Mouse (Mus musculus) intestine, postnatal 0 days (tissue): ENCODE data around the gene Nme7. TPM values are rescaled to one million over a fixed set of nuclear protein-coding genes. Genes with fewer than 3 reads are reported as not detected.

Experiments used
- ATAC-seq: fragments of 200-750 bp; cut with Nextera tagmentation; 2 replicates; pipeline ENCODE4 v1.8.0; 2017; ENCODE audit warnings: mild to moderate bottlenecking, moderate TSS enrichment, moderate library complexity
- H3K27ac ChIP-seq: fragments of 300-500 bp; sonication (generic); 2 replicates; pipeline ENCODE4 v1.5.1; 2014; ENCODE audit warnings: mild to moderate bottlenecking, low read depth, low read length, moderate library complexity
- H3K27me3 ChIP-seq: fragments of 300-500 bp; sonication (generic); replicated peaks from 2 replicates; pipeline ENCODE4 v1.6.1; 2014; ENCODE audit warnings: low read length, mixed read lengths; ENCODE audit not compliant: control insufficient read depth, insufficient read depth
- H3K36me3 ChIP-seq: fragments of 300-500 bp; sonication (generic); 2 replicates; pipeline ENCODE4 v1.6.1; 2014; ENCODE audit warnings: mild to moderate bottlenecking, moderate library complexity; ENCODE audit not compliant: control insufficient read depth, insufficient read depth
- H3K4me1 ChIP-seq: fragments of 300-500 bp; sonication (generic); replicated peaks from 2 replicates; pipeline ENCODE4 v1.6.1; 2014; ENCODE audit warnings: antibody characterized with exemption, low read length, mixed read lengths; ENCODE audit not compliant: control insufficient read depth, insufficient read depth
- H3K4me2 ChIP-seq: fragments of 300-500 bp; sonication (generic); replicated peaks from 2 replicates; pipeline ENCODE4 v1.6.1; 2014; ENCODE audit warnings: low read depth, mild to moderate bottlenecking, moderate library complexity
- H3K4me3 ChIP-seq: fragments of 300-500 bp; sonication (generic); 2 replicates; pipeline ENCODE4 v1.5.1; 2014; ENCODE audit warnings: low read depth, low read length
- H3K9ac ChIP-seq: fragments of 300-500 bp; sonication (generic); 2 replicates; pipeline ENCODE4 v1.6.1; 2014; ENCODE audit warnings: mild to moderate bottlenecking, low read depth, low read length
- H3K9me3 ChIP-seq: fragments of 300-500 bp; sonication (generic); 2 replicates; pipeline ENCODE4 v1.6.1; 2016; ENCODE audit warnings: mixed run types; ENCODE audit not compliant: control insufficient read depth
- CTCF ChIP-seq: sonication (generic); IDR thresholded peaks from 2 replicates; pipeline ENCODE4 v1.5.1; 2016; ENCODE audit warnings: low read depth, mild to moderate bottlenecking, control low read depth, antibody characterized with exemption, moderate library complexity
- WGBS: fragments of 180-500 bp; shearing (Covaris S2); extraction: QIAGEN DNeasy Blood & Tissue Kit; methylation state at CpG from one replicate; pipeline ENCODE4 v1.1.7; 2014; 5-methylcytosine and 5-hydroxymethylcytosine counted together
- polyA plus RNA-seq: library from polyadenylated mRNA; unstranded; fragments of >200 nt; fragmentation: Nextera tagmentation; extraction: Ambion mirVana; gene quantifications from 2 replicates; pipeline ENCODE4 v1.2.1, GENCODE M21; 2015

Gene Nme7
- polyA plus RNA-seq, 1 experiment from 2014 or later: 18.0 TPM

GRCm38 (mm10) chr1:164376761-164377487, 73.0 kb downstream of the Nme7 start:
- no peak overlapping the region for H3K9ac ChIP-seq
- no peaks in the 10 kb centered on the region for H3K4me1 ChIP-seq
- H3K36me3 ChIP-seq: no peaks in the 10 kb centered on the region
- no peak overlapping the region for H3K4me3 ChIP-seq
- no peak for TF ChIP-seq CTCF
- 85% methylated on average over 9 of the region's 9 CpGs for WGBS
- no peak for ATAC-seq
- no peaks in the 10 kb centered on the region for H3K9me3 ChIP-seq
- H3K4me2 ChIP-seq: no peak overlapping the region
- H3K27me3 ChIP-seq: no peaks in the 10 kb centered on the region
- H3K27ac ChIP-seq: no peak overlapping the region

DNA sequence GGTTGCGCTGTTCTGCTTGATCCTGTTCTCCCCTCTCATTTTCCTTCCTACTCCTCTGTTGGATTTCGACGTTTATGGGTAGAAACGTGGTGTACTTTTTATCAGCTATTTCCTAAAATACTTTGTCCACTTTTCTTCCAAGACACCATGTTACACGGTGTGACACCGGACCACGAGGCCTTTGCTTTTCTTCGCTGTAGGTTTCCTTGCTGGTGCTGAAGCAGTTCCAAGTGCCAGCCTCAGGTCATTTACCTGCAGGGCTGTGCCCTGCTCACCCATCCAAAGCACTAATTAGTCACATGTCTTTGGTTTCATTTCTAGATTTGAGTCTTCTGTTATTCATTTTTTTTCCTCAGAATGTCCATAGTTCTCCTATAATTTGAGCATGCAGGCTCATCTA, 79.7 kb downstream of the Nme7 start:
- no peak overlapping the region for H3K4me3 ChIP-seq
- H3K27me3 ChIP-seq: no peaks in the 10 kb centered on the region
- H3K4me2 ChIP-seq: no peak overlapping the region
- H3K27ac ChIP-seq: no peak overlapping the region
- 82% methylated on average over 8 of the region's 8 CpGs for WGBS
- ATAC-seq: no peak
- H3K9ac ChIP-seq: no peak overlapping the region
- H3K9me3 ChIP-seq: no peaks in the 10 kb centered on the region
- no peak for TF ChIP-seq CTCF
- no peaks in the 10 kb centered on the region for H3K4me1 ChIP-seq
- H3K36me3 ChIP-seq: no peaks in the 10 kb centered on the region

DNA sequence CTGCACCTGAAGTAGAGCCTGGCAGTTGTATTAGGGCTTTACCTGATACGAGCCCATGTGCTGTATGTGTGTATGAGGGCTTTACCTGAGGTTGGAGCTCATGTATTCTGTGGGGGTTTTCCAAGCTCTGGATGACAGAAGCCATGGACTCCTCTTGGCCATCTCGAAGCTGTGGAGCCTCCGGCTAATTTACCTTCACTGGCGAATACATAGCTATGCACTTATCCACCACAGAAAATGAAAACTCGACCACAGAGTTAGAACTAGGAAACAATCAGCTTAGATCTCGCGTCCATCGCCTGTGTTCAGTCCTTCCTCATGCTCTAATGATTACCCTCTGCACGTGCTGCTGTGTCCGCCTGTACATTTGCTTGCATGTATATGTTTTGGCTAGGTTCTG, 80.4 kb downstream of the Nme7 start:
- Histone ChIP-seq H3K36me3 (no peaks in the 10 kb centered on the region), H3K4me1 (no peaks in the 10 kb centered on the region), H3K27ac (no peak overlapping the region), H3K9ac (no peak overlapping the region), H3K4me2 (no peak overlapping the region), H3K4me3 (no peak overlapping the region), H3K9me3 (no peaks in the 10 kb centered on the region), H3K27me3 (no peaks in the 10 kb centered on the region)
- WGBS: 94% methylated on average over 10 of the region's 10 CpGs
- no peak for ATAC-seq
- TF ChIP-seq CTCF: no peak

DNA sequence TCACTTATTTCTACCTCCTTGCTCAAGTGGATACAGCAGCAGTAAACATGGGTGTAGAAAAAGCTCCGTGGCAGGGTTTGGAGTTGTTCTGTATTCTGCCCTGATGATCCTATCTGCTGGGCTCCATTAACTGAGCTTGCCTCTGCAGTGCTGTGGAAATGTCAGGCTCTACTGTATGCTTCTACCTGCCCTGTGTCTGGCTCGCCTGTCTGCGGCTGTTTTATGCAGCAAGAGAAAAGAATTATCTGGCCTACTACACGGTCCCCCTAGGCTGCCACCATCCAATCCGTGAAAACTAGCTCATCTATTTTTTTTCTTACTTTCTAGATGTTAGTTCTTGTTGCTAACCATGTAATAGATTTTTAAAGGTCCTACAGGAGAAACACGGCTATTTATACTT, 81.1 kb downstream of the Nme7 start:
- no peak overlapping the region for H3K4me2 ChIP-seq
- 92% methylated on average over 6 of the region's 6 CpGs for WGBS
- H3K27me3 ChIP-seq: no peaks in the 10 kb centered on the region
- no peak overlapping the region for H3K27ac ChIP-seq
- ATAC-seq: no peak
- no peaks in the 10 kb centered on the region for H3K9me3 ChIP-seq
- no peaks in the 10 kb centered on the region for H3K36me3 ChIP-seq
- H3K4me1 ChIP-seq: no peaks in the 10 kb centered on the region
- H3K4me3 ChIP-seq: no peak overlapping the region
- TF ChIP-seq CTCF: no peak
- H3K9ac ChIP-seq: no peak overlapping the region

DNA sequence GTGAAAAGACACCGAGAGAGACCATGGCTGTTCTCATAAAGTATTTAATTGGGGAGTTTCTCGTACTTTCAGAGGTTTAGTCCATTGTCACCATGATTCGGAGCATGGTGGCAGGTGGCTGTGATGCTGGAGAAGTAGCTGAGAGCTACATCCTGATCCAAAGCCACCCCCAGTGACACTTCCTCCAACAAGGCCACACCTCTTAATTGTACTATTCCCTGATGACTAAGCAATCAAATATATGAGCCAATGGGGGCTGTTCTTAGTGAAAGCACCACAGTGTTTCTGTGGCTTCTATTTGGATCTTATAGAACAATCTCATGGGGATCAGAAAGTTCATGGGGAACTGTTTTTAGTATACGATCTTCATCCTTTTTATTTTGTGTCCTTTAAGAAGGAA, 85.8 kb downstream of the Nme7 start:
- Histone ChIP-seq H3K27me3 (no peaks in the 10 kb centered on the region), H3K9ac (no peak overlapping the region), H3K4me1 (no peaks in the 10 kb centered on the region), H3K27ac (no peak overlapping the region), H3K4me2 (no peak overlapping the region), H3K9me3 (no peaks in the 10 kb centered on the region), H3K36me3 (no peaks in the 10 kb centered on the region), H3K4me3 (no peak overlapping the region)
- no peak for TF ChIP-seq CTCF
- WGBS: 77% methylated on average over 4 of the region's 4 CpGs
- ATAC-seq: no peak

DNA sequence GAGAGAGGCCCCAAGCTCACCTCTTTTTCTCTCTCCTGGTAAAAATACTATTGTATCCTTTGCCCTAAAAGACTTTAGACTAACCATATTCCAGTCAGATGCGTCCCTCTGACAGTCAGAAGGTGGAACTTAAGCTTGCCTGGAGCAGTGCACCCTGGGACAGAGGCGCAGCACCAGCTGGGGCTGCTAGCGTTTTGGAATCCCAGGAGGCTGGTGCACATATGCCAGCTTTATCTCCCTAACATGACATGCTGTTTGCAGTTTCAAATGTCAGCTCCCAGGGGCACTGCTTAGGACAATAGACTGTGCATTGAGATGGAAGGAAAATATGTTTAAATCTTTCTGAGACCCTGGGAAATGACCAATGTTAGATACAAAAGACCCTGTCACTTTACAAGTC, 88.3 kb downstream of the Nme7 start:
- Histone ChIP-seq H3K4me2 (no peak overlapping the region), H3K4me1 (no peaks in the 10 kb centered on the region), H3K27ac (no peak overlapping the region), H3K4me3 (no peak overlapping the region), H3K27me3 (no peaks in the 10 kb centered on the region), H3K9me3 (no peaks in the 10 kb centered on the region), H3K36me3 (no peaks in the 10 kb centered on the region), H3K9ac (no peak overlapping the region)
- WGBS: 55% methylated on average over 3 of the region's 3 CpGs
- no peak for TF ChIP-seq CTCF
- no peak for ATAC-seq
